Mouse (Mus musculus): ENCODE results near the gene Cabin1. TPM values are rescaled to one million over a fixed set of nuclear protein-coding genes. Genes with fewer than 3 reads are reported as not detected.
A peak's percentile ranks its signal among the peaks of the same experiment; 100 is the strongest.
"Not testable (repeated sequence)": the region's sequence is repeated elsewhere in the genome, so short reads cannot be mapped to it uniquely, and the experiment has no call there.

Gene Cabin1
- total RNA-seq, 2 experiments from 2014 or later = 33.5 to 71.3 TPM

GRCm38 (mm10) chr10:75772795-75773664 lies 8.9 kb upstream of the Cabin1 start, which contains the start of gene Ddt:
Gene Ddt (minus strand): TSS chr10:75773414.
- peak; percentile 91 for ATAC-seq (replicated peaks; ENCODE audit: low FRiP score, low TSS enrichment, poor library complexity, severe bottlenecking)

- not testable (repeated sequence) for ATAC-seq (replicated peaks; ENCODE audit: low FRiP score, low TSS enrichment, poor library complexity, severe bottlenecking)
These were observed 3.6 kb upstream of the Cabin1 start for GRCm38 (mm10) chr10:75767756-75768155.

GRCm38 (mm10) chr10:75766856-75767255 lies 2.7 kb upstream of the Cabin1 start:
- ATAC-seq (replicated peaks; ENCODE audit: low FRiP score, low TSS enrichment, poor library complexity, severe bottlenecking) = no peak

- ATAC-seq (replicated peaks; ENCODE audit: low FRiP score, low TSS enrichment, poor library complexity, severe bottlenecking) = peak; percentile 68
These were observed 655 bp upstream of the Cabin1 start for GRCm38 (mm10) chr10:75764519-75765473.

- ATAC-seq (replicated peaks; ENCODE audit: low FRiP score, low TSS enrichment, poor library complexity, severe bottlenecking) = peak; percentile 71
These were observed 1.7 kb downstream of the Cabin1 start for GRCm38 (mm10) chr10:75762413-75762812.

- ATAC-seq (replicated peaks; ENCODE audit: low FRiP score, low TSS enrichment, poor library complexity, severe bottlenecking) = no peak
These were observed 3.8 kb downstream of the Cabin1 start for GRCm38 (mm10) chr10:75760311-75760710.

GRCm38 (mm10) chr10:75756719-75757118 lies 7.4 kb downstream of the Cabin1 start:
- no peak for ATAC-seq (replicated peaks; ENCODE audit: low FRiP score, low TSS enrichment, poor library complexity, severe bottlenecking)

- peak; percentile 82 for ATAC-seq (replicated peaks; ENCODE audit: low FRiP score, low TSS enrichment, poor library complexity, severe bottlenecking)
These were observed 20.1 kb downstream of the Cabin1 start for GRCm38 (mm10) chr10:75744017-75744416.

GRCm38 (mm10) chr10:75743369-75743768 lies 20.8 kb downstream of the Cabin1 start:
- no peak for ATAC-seq (replicated peaks; ENCODE audit: low FRiP score, low TSS enrichment, poor library complexity, severe bottlenecking)

- no peak for ATAC-seq (replicated peaks; ENCODE audit: low FRiP score, low TSS enrichment, poor library complexity, severe bottlenecking)
These were observed 23.3 kb downstream of the Cabin1 start for GRCm38 (mm10) chr10:75740866-75741265.

GRCm38 (mm10) chr10:75725449-75725848 lies 38.7 kb downstream of the Cabin1 start:
- no peak for ATAC-seq (replicated peaks; ENCODE audit: low FRiP score, low TSS enrichment, poor library complexity, severe bottlenecking)

- 0 out of 2 replicates have a peak, but pooled peaks have one; percentile 24 for ATAC-seq (replicated peaks; ENCODE audit: low FRiP score, low TSS enrichment, poor library complexity, severe bottlenecking)
These were observed 43.9 kb downstream of the Cabin1 start for GRCm38 (mm10) chr10:75720215-75720614.

- no peak for ATAC-seq (replicated peaks; ENCODE audit: low FRiP score, low TSS enrichment, poor library complexity, severe bottlenecking)
These were observed 49.3 kb downstream of the Cabin1 start for GRCm38 (mm10) chr10:75714795-75715194.

GRCm38 (mm10) chr10:75713026-75713425 lies 51.1 kb downstream of the Cabin1 start:
- no peak for ATAC-seq (replicated peaks; ENCODE audit: low FRiP score, low TSS enrichment, poor library complexity, severe bottlenecking)

GRCm38 (mm10) chr10:75710210-75710609 lies 53.9 kb downstream of the Cabin1 start:
- no peak for ATAC-seq (replicated peaks; ENCODE audit: low FRiP score, low TSS enrichment, poor library complexity, severe bottlenecking)

- no peak for ATAC-seq (replicated peaks; ENCODE audit: low FRiP score, low TSS enrichment, poor library complexity, severe bottlenecking)
These were observed 54.9 kb downstream of the Cabin1 start for GRCm38 (mm10) chr10:75709261-75709660.

- ATAC-seq (replicated peaks; ENCODE audit: low FRiP score, low TSS enrichment, poor library complexity, severe bottlenecking) = no peak
These were observed 55.5 kb downstream of the Cabin1 start for GRCm38 (mm10) chr10:75708633-75708992.

- no peak for ATAC-seq (replicated peaks; ENCODE audit: low FRiP score, low TSS enrichment, poor library complexity, severe bottlenecking)
These were observed 56.1 kb downstream of the Cabin1 start for GRCm38 (mm10) chr10:75707901-75708632.

GRCm38 (mm10) chr10:75706632-75707216 lies 57.4 kb downstream of the Cabin1 start:
- peak; percentile 73 for ATAC-seq (replicated peaks; ENCODE audit: low FRiP score, low TSS enrichment, poor library complexity, severe bottlenecking)
